Comparison of ENCODE assay signal across 8 mouse cellular contexts in genomic region chr4:101647196-101647905, GRCm38 (mm10). TPM values are rescaled to one million over a fixed set of nuclear protein-coding genes. Genes with fewer than 3 reads are reported as not detected.
A peak's percentile ranks its signal among the peaks of the same experiment; 100 is the strongest.
DNase-seq lines count a peak whose midpoint lies in the region; ATAC-seq and TF ChIP-seq lines count a peak whose summit lies in the region.

Gene Leprot, plus strand, starts transcription at chr4:101647718.

- peak within 1 kb of the TSS; percentile 72 for H3K4me3 ChIP-seq in heart, embryonic 12.5 days
- peak within 1 kb of the TSS; percentile 80 for H3K4me3 ChIP-seq in kidney, postnatal 0 days (replicated peaks; ENCODE audit: low read depth, low read length)
- H3K4me3 ChIP-seq in liver, embryonic 11.5 days (ENCODE audit: low read depth, low read length): peak within 1 kb of the TSS; percentile 90
- peak within 1 kb of the TSS; percentile 83 for H3K4me3 ChIP-seq in stomach, embryonic 14.5 days (ENCODE audit: low read depth, low read length)

- under 1% methylated on average over 39 of the region's 39 CpGs for WGBS in heart, embryonic 12.5 days
- under 1% methylated on average over 35 of the region's 39 CpGs for WGBS in kidney, postnatal 0 days
- WGBS in liver, embryonic 11.5 days: under 1% methylated on average over 39 of the region's 39 CpGs
- under 1% methylated on average over 39 of the region's 39 CpGs for WGBS in stomach, embryonic 14.5 days

- DNase-seq in CD4-positive helper T cell, adult 2 months (ENCODE audit: low read depth, low spot score): peak; percentile 94
- DNase-seq in brain, embryonic 18.5 days (ENCODE audit: low read depth, low spot score): peak; percentile 98
- DNase-seq in kidney, postnatal 0 days (ENCODE audit: low spot score): peak; percentile 99
- peak; percentile 98 for DNase-seq in liver, embryonic 11.5 days (ENCODE audit: low spot score)
- DNase-seq in naive thymus-derived CD4-positive, alpha-beta T cell, adult 2 months (ENCODE audit: low read depth): peak; percentile 95

- peak; percentile 88 for ATAC-seq in erythroid progenitor cell, adult 5-6 weeks (replicated peaks; ENCODE audit: low FRiP score, poor library complexity, severe bottlenecking)
- ATAC-seq in heart, embryonic 12.5 days (ENCODE audit: insufficient number of reproducible peaks, low FRiP score): peak; percentile 97
- peak; percentile 98 for ATAC-seq in kidney, postnatal 0 days (replicated peaks; ENCODE audit: low FRiP score, low read depth)
- ATAC-seq in liver, embryonic 11.5 days (replicated peaks; ENCODE audit: low FRiP score): peak; percentile 95
- peak; percentile 97 for ATAC-seq in stomach, embryonic 14.5 days (ENCODE audit: insufficient number of reproducible peaks, insufficient read depth, low FRiP score, low read depth)

- H3K9me3 ChIP-seq in heart, embryonic 12.5 days (replicated peaks): no peaks in the 10 kb centered on the region
- H3K9me3 ChIP-seq in kidney, postnatal 0 days (replicated peaks; ENCODE audit: low read length): no peaks in the 10 kb centered on the region
- H3K9me3 ChIP-seq in liver, embryonic 11.5 days (ENCODE audit: control insufficient read depth, low read length): no peaks in the 10 kb centered on the region
- no peaks in the 10 kb centered on the region for H3K9me3 ChIP-seq in stomach, embryonic 14.5 days (ENCODE audit: control insufficient read depth, low read depth, low read length)

- peaks cover 13% of the 10 kb centered on the region for H3K4me1 ChIP-seq in heart, embryonic 12.5 days (replicated peaks)
- 0 out of 2 replicates have a peak, but pooled peaks cover 10% of the 10 kb centered on the region for H3K4me1 ChIP-seq in kidney, postnatal 0 days (replicated peaks; ENCODE audit: insufficient read depth, low read length)
- peaks cover 22% of the 10 kb centered on the region for H3K4me1 ChIP-seq in liver, embryonic 11.5 days (replicated peaks; ENCODE audit: control insufficient read depth, insufficient read depth, low read length)
- peaks cover 9% of the 10 kb centered on the region for H3K4me1 ChIP-seq in stomach, embryonic 14.5 days (ENCODE audit: control insufficient read depth, insufficient read depth, low read length)

- H3K9ac ChIP-seq in heart, embryonic 12.5 days: peak within 1 kb of the TSS; percentile 93
- peak within 1 kb of the TSS; percentile 91 for H3K9ac ChIP-seq in kidney, postnatal 0 days (ENCODE audit: low read depth, low read length)
- peak within 1 kb of the TSS; percentile 98 for H3K9ac ChIP-seq in liver, embryonic 11.5 days (ENCODE audit: low read depth, low read length)
- H3K9ac ChIP-seq in stomach, embryonic 14.5 days (replicated peaks; ENCODE audit: low read depth, low read length): peak within 1 kb of the TSS; percentile 89

- TF ChIP-seq CTCF in kidney, postnatal 0 days (IDR thresholded peaks at IDR 0.05; ENCODE audit: low read depth): peak; percentile 48; the same call in 1 of the 2 replicates

- H3K27ac ChIP-seq in heart, embryonic 12.5 days (ENCODE audit: poor library complexity, severe bottlenecking): peak within 1 kb of the TSS; percentile 91
- peak within 1 kb of the TSS; percentile 96 for H3K27ac ChIP-seq in kidney, postnatal 0 days
- H3K27ac ChIP-seq in liver, embryonic 11.5 days (ENCODE audit: low read depth, low read length): peak within 1 kb of the TSS; percentile 85
- H3K27ac ChIP-seq in stomach, embryonic 14.5 days (ENCODE audit: low read length): peak within 1 kb of the TSS; percentile 89

- peak within 1 kb of the TSS; percentile 83 for H3K4me2 ChIP-seq in heart, embryonic 12.5 days
- peak within 1 kb of the TSS; percentile 61 for H3K4me2 ChIP-seq in kidney, postnatal 0 days (ENCODE audit: low read length)
- peak within 1 kb of the TSS; percentile 79 for H3K4me2 ChIP-seq in liver, embryonic 11.5 days
- H3K4me2 ChIP-seq in stomach, embryonic 14.5 days (replicated peaks; ENCODE audit: low read depth, low read length): peak within 1 kb of the TSS; percentile 66

- no peaks in the 10 kb centered on the region for H3K27me3 ChIP-seq in heart, embryonic 12.5 days (replicated peaks)
- H3K27me3 ChIP-seq in kidney, postnatal 0 days (ENCODE audit: insufficient read depth, low read length): no peaks in the 10 kb centered on the region
- H3K27me3 ChIP-seq in liver, embryonic 11.5 days (replicated peaks; ENCODE audit: control insufficient read depth, insufficient read depth, low read length): no peaks in the 10 kb centered on the region
- no peaks in the 10 kb centered on the region for H3K27me3 ChIP-seq in stomach, embryonic 14.5 days (ENCODE audit: control insufficient read depth, insufficient read depth, low read length)

- H3K36me3 ChIP-seq in heart, embryonic 12.5 days: no peaks in the 10 kb centered on the region
- H3K36me3 ChIP-seq in kidney, postnatal 0 days (ENCODE audit: insufficient read depth, low read length): no peaks in the 10 kb centered on the region
- H3K36me3 ChIP-seq in liver, embryonic 11.5 days (ENCODE audit: control insufficient read depth, insufficient read depth, low read length): no peaks in the 10 kb centered on the region
- H3K36me3 ChIP-seq in stomach, embryonic 14.5 days (ENCODE audit: control insufficient read depth, insufficient read depth, low read length): no peaks in the 10 kb centered on the region

RNA-seq across cellular contexts. Expression of gene Leprot, which starts in this region (rescaled TPM):
- total RNA-seq in erythroid progenitor cell, adult 5-6 weeks (2015; ENCODE audit: low replicate concordance): 39.0 and 44.3 TPM in 2 replicates
- 44.6 and 63.9 TPM in 2 replicates for total RNA-seq in erythroid progenitor cell, adult 5-6 weeks (2017; ENCODE audit: low replicate concordance)
- polyA plus RNA-seq in heart, embryonic 12.5 days (2016; fragmentation: Nextera tagmentation; extraction: Ambion mirVana): 78.2 and 80.0 TPM in 2 replicates
- polyA plus RNA-seq in kidney, postnatal 0 days (2015; fragmentation: Nextera tagmentation; extraction: Ambion mirVana): 113 and 117 TPM in 2 replicates
- 70.8 and 79.0 TPM in 2 replicates for polyA plus RNA-seq in liver, embryonic 11.5 days (2014; fragmentation: Nextera tagmentation; extraction: Ambion mirVana)
- 90.1 and 92.3 TPM in 2 replicates for polyA plus RNA-seq in stomach, embryonic 14.5 days (2014; fragmentation: Nextera tagmentation; extraction: Ambion mirVana)

Comparison
In these comparisons a context has a peak if more than half of its experiments do, and no peak if none do; other contexts are left out.
1. Peak in every context shown above with its lines: DNase-seq, ATAC-seq, H3K4me3 ChIP-seq and H3K27ac ChIP-seq.